Mouse (Mus musculus) lung, postnatal 0 days (tissue): ENCODE results near the gene Trpd52l3.

Experiments
- CTCF ChIP-seq: IDR thresholded peaks from 2 replicates; pipeline ENCODE4 v1.5.1; 2016; ENCODE audit warnings: antibody characterized with exemption, mild to moderate bottlenecking
- EP300 ChIP-seq: IDR thresholded peaks from 2 replicates; pipeline ENCODE4 v1.6.1; 2016; ENCODE audit warnings: antibody characterized with exemption, mild to moderate bottlenecking, control low read depth

GRCm38 (mm10) chr19:30030636-30031467 lies 27.3 kb downstream of the Trpd52l3 start:
- TF ChIP-seq CTCF (no peak), EP300 (no peak)
